Mouse (Mus musculus): ENCODE results near the gene D3Ertd254e. TPM values are rescaled to one million over a fixed set of nuclear protein-coding genes. Genes with fewer than 3 reads are reported as not detected.

D3Ertd254e gene
- polyA plus RNA-seq, 1 experiment from 2014 or later, result 11.3 TPM

- ATAC-seq (ENCODE audit: low FRiP score, low read depth), result no peak
- H3K9me3 ChIP-seq, result no peaks in the 10 kb centered on the region
- H3K4me2 ChIP-seq (replicated peaks), result no peak overlapping the region
- no peak overlapping the region for H3K27ac ChIP-seq
- peaks cover 6% of the 10 kb centered on the region; the same call in 1 of the 2 replicates for H3K36me3 ChIP-seq
- no peak overlapping the region for H3K9ac ChIP-seq
- no peak overlapping the region for H3K4me3 ChIP-seq
- WGBS, result 90% methylated on average over 2 of the region's 2 CpGs
- H3K27me3 ChIP-seq (replicated peaks), result no peaks in the 10 kb centered on the region
- H3K4me1 ChIP-seq, result no peaks in the 10 kb centered on the region
These were observed 22.9 kb downstream of the D3Ertd254e start for GRCm38 (mm10) chr3:36173761-36174160.

- H3K4me3 ChIP-seq, result no peak overlapping the region
- H3K9ac ChIP-seq, result no peak overlapping the region
- 9% methylated on average over 4 of the region's 4 CpGs for WGBS
- no peaks in the 10 kb centered on the region for H3K36me3 ChIP-seq
- H3K27me3 ChIP-seq (replicated peaks), result no peaks in the 10 kb centered on the region
- H3K4me1 ChIP-seq, result no peaks in the 10 kb centered on the region
- H3K4me2 ChIP-seq (replicated peaks), result no peak overlapping the region
- H3K27ac ChIP-seq, result no peak overlapping the region
- peak; percentile 21; the same call in 1 of the 2 replicates for ATAC-seq (ENCODE audit: low FRiP score, low read depth)
- H3K9me3 ChIP-seq, result no peaks in the 10 kb centered on the region
These were observed 30.7 kb downstream of the D3Ertd254e start for GRCm38 (mm10) chr3:36181519-36181918.

- Histone ChIP-seq H3K4me1 (no peaks in the 10 kb centered on the region), H3K9me3 (no peaks in the 10 kb centered on the region), H3K27ac (no peak overlapping the region), H3K9ac (no peak overlapping the region), H3K36me3 (no peaks in the 10 kb centered on the region), H3K4me3 (no peak overlapping the region), H3K27me3 (replicated peaks) (no peaks in the 10 kb centered on the region), H3K4me2 (replicated peaks) (no peak overlapping the region)
- WGBS, result 90% methylated on average over 4 of the region's 4 CpGs
- ATAC-seq (ENCODE audit: low FRiP score, low read depth), result no peak
These were observed 35.7 kb downstream of the D3Ertd254e start for GRCm38 (mm10) chr3:36186510-36186909.

GRCm38 (mm10) chr3:36189243-36189642, 38.4 kb downstream of the D3Ertd254e start:
- H3K27ac ChIP-seq, result no peak overlapping the region
- no peaks in the 10 kb centered on the region for H3K36me3 ChIP-seq
- H3K9ac ChIP-seq, result no peak overlapping the region
- no peak for ATAC-seq (ENCODE audit: low FRiP score, low read depth)
- H3K9me3 ChIP-seq, result no peaks in the 10 kb centered on the region
- no peaks in the 10 kb centered on the region for H3K27me3 ChIP-seq (replicated peaks)
- H3K4me2 ChIP-seq (replicated peaks), result no peak overlapping the region
- H3K4me3 ChIP-seq, result no peak overlapping the region
- no peaks in the 10 kb centered on the region for H3K4me1 ChIP-seq
- WGBS, result 92% methylated on average over 8 of the region's 8 CpGs

- Histone ChIP-seq H3K4me3 (no peak overlapping the region), H3K4me1 (no peaks in the 10 kb centered on the region), H3K27me3 (replicated peaks) (no peaks in the 10 kb centered on the region), H3K9ac (no peak overlapping the region), H3K36me3 (no peaks in the 10 kb centered on the region), H3K27ac (no peak overlapping the region), H3K4me2 (replicated peaks) (no peak overlapping the region), H3K9me3 (no peaks in the 10 kb centered on the region)
- no peak for ATAC-seq (ENCODE audit: low FRiP score, low read depth)
- WGBS, result 81% methylated on average over 5 of the region's 5 CpGs
These were observed 50.3 kb downstream of the D3Ertd254e start for GRCm38 (mm10) chr3:36201098-36201497.

GRCm38 (mm10) chr3:36202932-36203331, 52.1 kb downstream of the D3Ertd254e start:
- no peak overlapping the region for H3K27ac ChIP-seq
- H3K4me1 ChIP-seq, result no peaks in the 10 kb centered on the region
- H3K4me3 ChIP-seq, result no peak overlapping the region
- H3K9me3 ChIP-seq, result no peaks in the 10 kb centered on the region
- H3K9ac ChIP-seq, result no peak overlapping the region
- no peak overlapping the region for H3K4me2 ChIP-seq (replicated peaks)
- no peak for ATAC-seq (ENCODE audit: low FRiP score, low read depth)
- WGBS, result 83% methylated on average over 7 of the region's 7 CpGs
- H3K36me3 ChIP-seq, result no peaks in the 10 kb centered on the region
- no peaks in the 10 kb centered on the region for H3K27me3 ChIP-seq (replicated peaks)

GRCm38 (mm10) chr3:36207520-36208264, 56.9 kb downstream of the D3Ertd254e start:
- no peaks in the 10 kb centered on the region for H3K36me3 ChIP-seq
- 77% methylated on average over 19 of the region's 19 CpGs for WGBS
- no peak overlapping the region for H3K27ac ChIP-seq
- ATAC-seq (ENCODE audit: low FRiP score, low read depth), result no peak
- H3K4me3 ChIP-seq, result no peak overlapping the region
- no peaks in the 10 kb centered on the region for H3K27me3 ChIP-seq (replicated peaks)
- H3K4me2 ChIP-seq (replicated peaks), result no peak overlapping the region
- H3K4me1 ChIP-seq, result no peaks in the 10 kb centered on the region
- H3K9me3 ChIP-seq, result no peaks in the 10 kb centered on the region
- no peak overlapping the region for H3K9ac ChIP-seq

GRCm38 (mm10) chr3:36209776-36210555, 59.1 kb downstream of the D3Ertd254e start:
- H3K4me2 ChIP-seq (replicated peaks), result no peak overlapping the region

GRCm38 (mm10) chr3:36210939-36211338, 60.1 kb downstream of the D3Ertd254e start:
- no peak overlapping the region for H3K4me2 ChIP-seq (replicated peaks)
- no peaks in the 10 kb centered on the region for H3K9me3 ChIP-seq
- H3K27me3 ChIP-seq (replicated peaks), result no peaks in the 10 kb centered on the region
- no peak overlapping the region for H3K27ac ChIP-seq
- 78% methylated on average over 2 of the region's 2 CpGs for WGBS
- no peaks in the 10 kb centered on the region for H3K36me3 ChIP-seq
- H3K4me1 ChIP-seq, result no peaks in the 10 kb centered on the region
- no peak overlapping the region for H3K9ac ChIP-seq
- no peak for ATAC-seq (ENCODE audit: low FRiP score, low read depth)
- H3K4me3 ChIP-seq, result no peak overlapping the region

More at GRCm38 (mm10) chr3:36209776-36210555, 59.1 kb downstream of the D3Ertd254e start:
- no peaks in the 10 kb centered on the region for H3K4me1 ChIP-seq
- H3K9ac ChIP-seq, result no peak overlapping the region
- no peaks in the 10 kb centered on the region for H3K36me3 ChIP-seq
- H3K27me3 ChIP-seq (replicated peaks), result no peaks in the 10 kb centered on the region
- ATAC-seq (ENCODE audit: low FRiP score, low read depth), result no peak
- H3K27ac ChIP-seq, result no peak overlapping the region
- H3K4me3 ChIP-seq, result no peak overlapping the region
- WGBS, result 71% methylated on average over 11 of the region's 11 CpGs
- no peaks in the 10 kb centered on the region for H3K9me3 ChIP-seq

- no peak overlapping the region for H3K4me3 ChIP-seq
- H3K9me3 ChIP-seq, result no peaks in the 10 kb centered on the region
- H3K27ac ChIP-seq, result no peak overlapping the region
- H3K27me3 ChIP-seq (replicated peaks), result no peaks in the 10 kb centered on the region
- H3K36me3 ChIP-seq, result no peaks in the 10 kb centered on the region
- WGBS, result 88% methylated on average over 4 of the region's 4 CpGs
- ATAC-seq (ENCODE audit: low FRiP score, low read depth), result no peak
- no peak overlapping the region for H3K9ac ChIP-seq
- no peaks in the 10 kb centered on the region for H3K4me1 ChIP-seq
- H3K4me2 ChIP-seq (replicated peaks), result no peak overlapping the region
These were observed 61.9 kb downstream of the D3Ertd254e start for GRCm38 (mm10) chr3:36212758-36213157.

All from neural tube, embryonic 12.5 days (tissue).